In the genomic region with DNA sequence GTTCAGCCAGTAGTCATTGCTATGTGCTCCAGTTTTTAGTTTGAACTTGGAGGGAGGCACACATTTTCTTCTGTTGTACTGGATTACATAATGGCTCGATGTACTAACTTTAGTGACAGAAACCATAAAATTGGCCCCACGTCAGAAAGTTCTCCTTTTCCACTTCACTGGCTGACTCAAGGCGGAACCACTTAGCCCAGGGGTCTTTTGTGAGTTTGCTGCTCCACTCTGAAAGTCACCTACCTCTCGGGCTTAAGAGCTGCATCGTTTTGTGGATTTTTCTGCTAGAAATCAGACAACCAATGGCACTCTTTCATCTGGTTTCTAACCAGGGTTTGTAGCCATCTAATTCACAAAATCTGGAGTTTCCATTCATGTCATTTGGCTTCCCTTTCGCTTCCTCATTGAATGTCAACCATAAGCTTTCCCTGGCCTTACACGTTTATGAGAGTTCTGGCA, we compare ENCODE assay signal across 10 mouse cellular contexts.
A peak's percentile ranks its signal among the peaks of the same experiment; 100 is the strongest.
DNase-seq lines count a peak whose midpoint lies in the region; ATAC-seq and TF ChIP-seq lines count a peak whose summit lies in the region.
"Had no signal": no experiment of that assay in that cellular context is flagged by ENCODE, and none has a peak within 500 bp of the region (broad histone marks: within the 10 kb centered on the region; RNA-seq: fewer than 3 reads in every experiment).

No protein-coding gene starts in this region.

- H3K27me3 ChIP-seq in forebrain, postnatal 0 days (ENCODE audit: insufficient read depth, low read length) = no peaks in the 10 kb centered on the region
- H3K27me3 ChIP-seq: limb, embryonic 13.5 days; neural tube, embryonic 12.5 days had no signal

- H3K27ac ChIP-seq in forebrain, postnatal 0 days (ENCODE audit: low read depth, low read length) = no peak overlapping the region
- H3K27ac ChIP-seq: limb, embryonic 13.5 days; neural tube, embryonic 12.5 days had no signal

- H3K4me1 ChIP-seq in forebrain, postnatal 0 days (ENCODE audit: insufficient read depth) = no peaks in the 10 kb centered on the region
- H3K4me1 ChIP-seq: neural tube, embryonic 12.5 days had no signal

- no peak overlapping the region for H3K4me3 ChIP-seq in forebrain, postnatal 0 days (ENCODE audit: low read depth, low read length)
- H3K4me3 ChIP-seq: limb, embryonic 13.5 days; neural tube, embryonic 12.5 days had no signal

- no peak for TF ChIP-seq CTCF in forebrain, postnatal 0 days (IDR thresholded peaks at IDR 0.05; ENCODE audit: low read depth)

- no peak overlapping the region for H3K9ac ChIP-seq in forebrain, postnatal 0 days
- H3K9ac ChIP-seq: limb, embryonic 13.5 days; neural tube, embryonic 12.5 days had no signal

- ATAC-seq in granulocyte monocyte progenitor cell, adult 5-6 weeks (replicated peaks; ENCODE audit: poor library complexity, severe bottlenecking) = peak; percentile 97
- no peak; the same call in 1 of the 2 replicates for ATAC-seq in forebrain, postnatal 0 days

- H3K36me3 ChIP-seq in forebrain, postnatal 0 days (ENCODE audit: insufficient read depth) = no peaks in the 10 kb centered on the region
- H3K36me3 ChIP-seq: limb, embryonic 13.5 days; neural tube, embryonic 12.5 days had no signal

- DNase-seq in layer of hippocampus, adult 11-12 months (ENCODE audit: low spot score) = peak; percentile 37
- DNase-seq in layer of hippocampus, adult 18-20 months (ENCODE audit: low spot score in 2 of 2) = no peak
- peak; percentile 49 for DNase-seq in NIH3T3 (ENCODE audit: low read depth)
- peak; percentile 56 for DNase-seq in lung, postnatal 14 days
- DNase-seq in cerebellum, adult 18-20 months = no peak
- DNase-seq in forebrain, postnatal 0 days = no peak
- DNase-seq in T-cell, adult 2 months (ENCODE audit: low spot score) = no peak

- no peak overlapping the region for H3K4me2 ChIP-seq in forebrain, postnatal 0 days (ENCODE audit: low read depth)
- H3K4me2 ChIP-seq: limb, embryonic 13.5 days; neural tube, embryonic 12.5 days had no signal

- H3K9me3 ChIP-seq in forebrain, postnatal 0 days (ENCODE audit: low read length) = no peaks in the 10 kb centered on the region
- H3K9me3 ChIP-seq: limb, embryonic 13.5 days; neural tube, embryonic 12.5 days had no signal

- 64% methylated on average over 7 of the region's 7 CpGs for WGBS in forebrain, postnatal 0 days

Comparison
In these comparisons a context has a peak if more than half of its experiments do, and no peak if none do; other contexts are left out.
1. DNase-seq: peak in layer of hippocampus, adult 11-12 months (single experiment), NIH3T3 (single experiment) and lung, postnatal 14 days (single experiment); none in layer of hippocampus, adult 18-20 months (0 of 2), cerebellum, adult 18-20 months (0 of 2), forebrain, postnatal 0 days (single experiment) and T-cell, adult 2 months (single experiment).